In genomic region chr17:88598056-88598420, GRCm38 (mm10) we compare ENCODE assay signal across 8 mouse cellular contexts. TPM values are rescaled to one million over a fixed set of nuclear protein-coding genes. Genes with fewer than 3 reads are reported as not detected.
DNase-seq lines count a peak whose midpoint lies in the region; ATAC-seq and TF ChIP-seq lines count a peak whose summit lies in the region.

No protein-coding gene starts in this region.

- intact Hi-C loops in heart, postnatal 10 days (cut with DNase I) = no loop called here

- no peaks in the 10 kb centered on the region for H3K36me3 ChIP-seq in heart, embryonic 14.5 days (ENCODE audit: control insufficient read depth, insufficient read depth, low read length)
- H3K36me3 ChIP-seq in ES-E14 (ENCODE audit: control insufficient read depth, insufficient read depth, low read length, poor library complexity, severe bottlenecking) = no peaks in the 10 kb centered on the region
- no peaks in the 10 kb centered on the region for H3K36me3 ChIP-seq in forebrain, embryonic 15.5 days

- in situ Hi-C loops in ES-E14 (cut with MboI; ENCODE audit: low sequenced_read_pairs in 2 of 2, unreplicated experiment in 2 of 2) = no loop called here

- WGBS in heart, embryonic 14.5 days = under 1% methylated on average over 5 of the region's 5 CpGs
- WGBS in forebrain, embryonic 15.5 days = 10% methylated on average over 5 of the region's 5 CpGs

- H3K4me2 ChIP-seq in heart, embryonic 14.5 days (ENCODE audit: low read length) = peak overlapping the region; percentile 89
- peak overlapping the region; percentile 89 for H3K4me2 ChIP-seq in forebrain, embryonic 15.5 days (replicated peaks)

- no peaks in the 10 kb centered on the region for H3K9me3 ChIP-seq in heart, embryonic 14.5 days (ENCODE audit: control insufficient read depth, low read length)
- H3K9me3 ChIP-seq in ES-E14 (ENCODE audit: control insufficient read depth, insufficient read depth, low read depth, low read length) = no peaks in the 10 kb centered on the region
- no peaks in the 10 kb centered on the region for H3K9me3 ChIP-seq in forebrain, embryonic 15.5 days

- ATAC-seq in heart, embryonic 14.5 days (ENCODE audit: insufficient number of reproducible peaks, insufficient read depth, low FRiP score, low read depth) = no peak
- no peak for ATAC-seq in forebrain, embryonic 15.5 days (replicated peaks)
- ATAC-seq in megakaryocyte-erythroid progenitor cell, adult 5-6 weeks (replicated peaks; ENCODE audit: low FRiP score, low TSS enrichment, poor library complexity, severe bottlenecking) = 0 out of 2 replicates have a peak, but pooled peaks have one; percentile 7

- H3K4me1 ChIP-seq in heart, embryonic 14.5 days (ENCODE audit: control insufficient read depth in 2 of 2, insufficient read depth in 2 of 2, low read length in 2 of 2) = peaks cover 12 to 25% of the 10 kb centered on the region in 2 experiments
- peaks cover 1 to 8% of the 10 kb centered on the region in 2 experiments; a peak in 1 of 4 replicates for H3K4me1 ChIP-seq in ES-E14 (ENCODE audit: control insufficient read depth in 2 of 2, insufficient read depth in 2 of 2, low read length in 2 of 2, poor library complexity in 1 of 2)
- H3K4me1 ChIP-seq in forebrain, embryonic 15.5 days = peaks cover 16% of the 10 kb centered on the region

- no peaks in the 10 kb centered on the region for H3K27me3 ChIP-seq in heart, embryonic 14.5 days (ENCODE audit: control insufficient read depth, insufficient read depth, low read length)
- no peaks in the 10 kb centered on the region for H3K27me3 ChIP-seq in forebrain, embryonic 15.5 days

- H3K27ac ChIP-seq in heart, embryonic 14.5 days (replicated peaks in 1 of 2; ENCODE audit: control insufficient read depth in 1 of 2, insufficient read depth in 1 of 2, low read depth in 2 of 2, low read length in 2 of 2) = peak overlapping the region; percentile 46 to 95
- H3K27ac ChIP-seq in ES-E14 (ENCODE audit: insufficient read depth, low read depth, low read length, poor library complexity, severe bottlenecking) = no peak overlapping the region
- no peak overlapping the region; the same call in 1 of the 2 replicates for H3K27ac ChIP-seq in forebrain, embryonic 15.5 days (replicated peaks)

- H3K9ac ChIP-seq in heart, embryonic 14.5 days (ENCODE audit: low read length) = peak overlapping the region; percentile 92
- H3K9ac ChIP-seq in ES-E14 (ENCODE audit: insufficient read depth, low read depth, low read length, poor library complexity, severe bottlenecking) = peak overlapping the region; percentile 67
- H3K9ac ChIP-seq in forebrain, embryonic 15.5 days (replicated peaks) = peak overlapping the region; percentile 59

- H3K4me3 ChIP-seq in heart, embryonic 14.5 days (ENCODE audit: control insufficient read depth in 1 of 2, insufficient read depth in 1 of 2, low read depth in 1 of 2, low read length in 2 of 2) = peak overlapping the region; percentile 53 to 76
- H3K4me3 ChIP-seq in ES-E14 (ENCODE audit: insufficient read depth in 1 of 2, low read depth in 1 of 2, low read length in 2 of 2, poor library complexity in 1 of 2, severe bottlenecking in 1 of 2) = peak overlapping the region; percentile 76 to 85
- H3K4me3 ChIP-seq in forebrain, embryonic 15.5 days = peak overlapping the region; percentile 58

- no peak for DNase-seq in heart, postnatal 10 days
- DNase-seq in ES-E14 (ENCODE audit: low read depth, low spot score) = no peak
- no peak for DNase-seq in adrenal gland, postnatal 25 days
- DNase-seq in left cerebral cortex, adult 18-20 months (ENCODE audit: low spot score in 2 of 2) = no peak
- DNase-seq in adrenal gland, adult 8-10 months = no peak

TF ChIP-seq in ES-E14, 5 proteins besides CTCF, POLR2A, EP300 and RAD21:
- TF ChIP-seq CHD2 (IDR thresholded peaks at IDR 0.05; ENCODE audit: low read depth, low read length) (no peak), ZNF384 (IDR thresholded peaks at IDR 0.05; ENCODE audit: low read depth, low read length) (no peak), HCFC1 (IDR thresholded peaks at IDR 0.05; ENCODE audit: borderline replicate concordance, insufficient read depth, low read length) (no peak), MAFK (IDR thresholded peaks at IDR 0.05; ENCODE audit: insufficient read depth, low read depth, low read length) (no peak), ZC3H11A (IDR thresholded peaks at IDR 0.05; ENCODE audit: borderline replicate concordance, low read depth, low read length) (no peak)

RNA-seq across cellular contexts. Expression of gene Ston1, which starts 0.6 kb away (rescaled TPM):
- polyA plus RNA-seq in heart, embryonic 14.5 days (2014; fragmentation: Nextera tagmentation; extraction: Ambion mirVana) = 8.5 and 10.2 TPM in 2 replicates
- 10 to 100 TPM; 25.9 to 30.9 TPM for total RNA-seq in heart, postnatal 10 days (2021)
- total RNA-seq in ES-E14 (2012; rRNA removed) = 4.0 and 4.5 TPM in 2 replicates
- polyA plus RNA-seq in forebrain, embryonic 15.5 days (2015; fragmentation: Nextera tagmentation; extraction: Ambion mirVana) = 1.9 and 2.5 TPM in 2 replicates
- total RNA-seq in megakaryocyte-erythroid progenitor cell, adult 5-6 weeks (2014; fragmentation: Nextera tagmentation) = 1.2 TPM in 1 of 2 replicates, not detected in the other
- not detected in 2 replicates for total RNA-seq in megakaryocyte-erythroid progenitor cell, adult 5-6 weeks (2017)
- 26.0 and 33.3 TPM in 2 replicates for total RNA-seq in adrenal gland, postnatal 25 days (2021)
- total RNA-seq in left cerebral cortex, adult 18-20 months (2021) = 1 to 10 TPM; 5.6 to 6.2 TPM
- total RNA-seq in adrenal gland, adult 8-10 months (2022) = 10 to 100 TPM; 32.2 to 49.3 (median 41.6) TPM

Comparison
In these comparisons a context has a peak if more than half of its experiments do, and no peak if none do; other contexts are left out.
1. H3K27ac ChIP-seq: peak in heart, embryonic 14.5 days (2 of 2); none in ES-E14 (single experiment) and forebrain, embryonic 15.5 days (single experiment).
2. Peak in every context shown above with its lines, with median percentiles within 50 percentile points of each other: H3K4me3 ChIP-seq and H3K9ac ChIP-seq.